8 mouse cellular contexts compared by ENCODE assay signal in the genomic region with DNA sequence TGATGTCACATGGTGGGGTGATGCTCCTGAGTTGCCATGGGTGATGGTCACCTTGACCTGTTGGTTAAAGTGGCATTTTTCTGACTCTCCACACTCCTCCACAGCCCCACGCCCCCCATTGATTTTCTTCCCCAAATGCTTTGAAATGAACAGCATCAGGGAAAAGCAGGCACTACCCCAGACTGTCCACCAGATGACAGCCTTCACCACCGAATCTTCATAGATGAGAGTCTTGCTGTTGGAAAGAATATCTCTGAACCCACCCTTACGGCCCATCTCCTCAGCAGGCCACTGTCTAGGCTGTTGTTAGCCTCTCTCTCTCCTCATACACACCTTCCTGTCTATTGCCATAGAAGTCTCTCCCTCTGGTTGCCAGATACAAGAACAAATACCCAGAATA.
DNase-seq lines count a peak whose midpoint lies in the region; ATAC-seq lines count a peak whose summit lies in the region.

No protein-coding gene starts in this region.

- H3K4me2 ChIP-seq in forebrain, embryonic 16.5 days (ENCODE audit: low read length): no peak overlapping the region
- no peak overlapping the region for H3K4me2 ChIP-seq in neural tube, embryonic 13.5 days

- no peaks in the 10 kb centered on the region for H3K9me3 ChIP-seq in heart, embryonic 10.5 days
- no peaks in the 10 kb centered on the region for H3K9me3 ChIP-seq in forebrain, embryonic 16.5 days (ENCODE audit: control insufficient read depth, low read length)
- H3K9me3 ChIP-seq in neural tube, embryonic 13.5 days: no peaks in the 10 kb centered on the region

- no peak overlapping the region for H3K9ac ChIP-seq in forebrain, embryonic 16.5 days (replicated peaks; ENCODE audit: low read depth, low read length)
- no peak overlapping the region for H3K9ac ChIP-seq in neural tube, embryonic 13.5 days

- 42% methylated on average over 3 of the region's 3 CpGs for WGBS in heart, embryonic 10.5 days
- WGBS in forebrain, embryonic 16.5 days: 38% methylated on average over 3 of the region's 3 CpGs
- WGBS in neural tube, embryonic 13.5 days: 40% methylated on average over 3 of the region's 3 CpGs

- DNase-seq in heart, adult 8-10 months (ENCODE audit: low spot score): peak; percentile 14
- no peak for DNase-seq in heart, embryonic 10.5 days (ENCODE audit: low spot score)
- peak; percentile 27 for DNase-seq in ovary, postnatal 14 days (ENCODE audit: low spot score)
- DNase-seq in ovary, adult 18-20 months (ENCODE audit: low spot score): no peak
- DNase-seq in adipocyte (ENCODE audit: low spot score): peak; percentile 68

- no peak overlapping the region for H3K27ac ChIP-seq in heart, embryonic 10.5 days
- no peak overlapping the region for H3K27ac ChIP-seq in forebrain, embryonic 16.5 days (ENCODE audit: low read length)
- no peak overlapping the region for H3K27ac ChIP-seq in neural tube, embryonic 13.5 days (replicated peaks)

- 0 out of 2 replicates have a peak, but pooled peaks have one; percentile 39 for ATAC-seq in forebrain, embryonic 16.5 days
- 0 out of 2 replicates have a peak, but pooled peaks have one; percentile 58 for ATAC-seq in neural tube, embryonic 13.5 days (ENCODE audit: low read depth)
- ATAC-seq in activated CD4-positive, CD25-positive, alpha-beta regulatory T cell, adult 4 months: no peak

- peaks cover 25% of the 10 kb centered on the region for H3K27me3 ChIP-seq in heart, embryonic 10.5 days (ENCODE audit: insufficient read depth, poor library complexity, severe bottlenecking)
- no peaks in the 10 kb centered on the region for H3K27me3 ChIP-seq in forebrain, embryonic 16.5 days (replicated peaks; ENCODE audit: control insufficient read depth, insufficient read depth, low read length)
- H3K27me3 ChIP-seq in neural tube, embryonic 13.5 days: peaks cover 10% of the 10 kb centered on the region; the same call in 1 of the 2 replicates

- H3K4me3 ChIP-seq in heart, embryonic 10.5 days: no peak overlapping the region
- H3K4me3 ChIP-seq in forebrain, embryonic 16.5 days (replicated peaks; ENCODE audit: low read length): no peak overlapping the region
- H3K4me3 ChIP-seq in neural tube, embryonic 13.5 days: no peak overlapping the region

- no peaks in the 10 kb centered on the region for H3K36me3 ChIP-seq in heart, embryonic 10.5 days
- no peaks in the 10 kb centered on the region for H3K36me3 ChIP-seq in forebrain, embryonic 16.5 days (ENCODE audit: control insufficient read depth, insufficient read depth)
- H3K36me3 ChIP-seq in neural tube, embryonic 13.5 days: no peaks in the 10 kb centered on the region

- H3K4me1 ChIP-seq in heart, embryonic 10.5 days: peaks cover 13% of the 10 kb centered on the region
- H3K4me1 ChIP-seq in forebrain, embryonic 16.5 days (replicated peaks; ENCODE audit: control insufficient read depth, insufficient read depth, low read length): peaks cover 5% of the 10 kb centered on the region
- H3K4me1 ChIP-seq in neural tube, embryonic 13.5 days (replicated peaks): peaks cover 9% of the 10 kb centered on the region

Comparison
In these comparisons a context has a peak if more than half of its experiments do, and no peak if none do; other contexts are left out.
1. DNase-seq: peak in heart, adult 8-10 months (single experiment), ovary, postnatal 14 days (single experiment) and adipocyte (single experiment); none in heart, embryonic 10.5 days (single experiment) and ovary, adult 18-20 months (single experiment).